Mouse (Mus musculus) gastrocnemius, postnatal 25 days (tissue): ENCODE data around the gene Gm47985. TPM values are rescaled to one million over a fixed set of nuclear protein-coding genes. Genes with fewer than 3 reads are reported as not detected.

Source experiments
- DNase-seq: peaks from one replicate; pipeline ENCODE4 v3.0.0; 2022
- total RNA-seq, 2 experiments: library from RNA; stranded (reverse); gene quantifications; 1 replicate in 1 of 2; 2 replicates in 1 of 2; pipeline ENCODE4 v1.2.3; 2021

Gene Gm47985
- total RNA-seq, 2 experiments from 2014 or later, result not detected

DNA sequence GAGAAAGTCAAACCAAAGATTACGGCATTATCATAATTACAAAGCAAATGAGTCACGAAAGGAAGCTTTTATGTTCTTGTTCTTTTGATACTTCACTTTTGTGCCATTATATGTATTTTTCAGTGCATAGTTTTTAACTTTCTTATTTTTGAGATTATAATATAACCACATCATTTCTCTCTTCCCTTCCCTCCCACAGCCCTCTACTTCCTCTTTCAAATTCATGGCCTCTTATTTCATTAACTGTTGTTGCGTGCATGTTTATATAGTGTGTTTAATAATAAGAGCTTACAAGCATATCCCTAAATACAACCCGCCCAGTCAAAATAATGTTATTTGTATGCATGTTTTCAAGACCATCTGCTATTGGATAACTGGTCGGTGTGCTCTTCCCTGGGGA is 36.7 kb downstream of the Gm47985 start:
- no peak for DNase-seq

DNA sequence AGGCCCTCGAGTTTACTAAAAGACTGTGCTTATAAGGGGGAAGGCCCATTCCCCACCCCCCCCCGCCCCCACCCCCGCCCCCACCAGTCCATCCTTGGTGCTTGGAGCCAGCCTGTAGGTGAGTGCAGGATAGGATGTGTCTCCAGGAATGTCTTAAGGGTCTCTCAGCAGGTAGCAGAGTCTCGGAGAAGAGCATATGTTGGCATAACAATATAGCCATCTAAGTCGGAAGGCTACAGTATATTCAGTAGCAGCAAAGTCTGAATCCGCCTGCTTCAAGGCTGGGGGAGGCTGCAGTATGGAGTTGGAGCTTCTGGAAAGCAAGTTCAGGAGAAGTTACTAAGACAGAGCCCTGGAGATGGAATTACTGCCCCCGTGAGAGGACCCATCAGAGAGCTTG is 37.8 kb downstream of the Gm47985 start:
- DNase-seq, result no peak

DNA sequence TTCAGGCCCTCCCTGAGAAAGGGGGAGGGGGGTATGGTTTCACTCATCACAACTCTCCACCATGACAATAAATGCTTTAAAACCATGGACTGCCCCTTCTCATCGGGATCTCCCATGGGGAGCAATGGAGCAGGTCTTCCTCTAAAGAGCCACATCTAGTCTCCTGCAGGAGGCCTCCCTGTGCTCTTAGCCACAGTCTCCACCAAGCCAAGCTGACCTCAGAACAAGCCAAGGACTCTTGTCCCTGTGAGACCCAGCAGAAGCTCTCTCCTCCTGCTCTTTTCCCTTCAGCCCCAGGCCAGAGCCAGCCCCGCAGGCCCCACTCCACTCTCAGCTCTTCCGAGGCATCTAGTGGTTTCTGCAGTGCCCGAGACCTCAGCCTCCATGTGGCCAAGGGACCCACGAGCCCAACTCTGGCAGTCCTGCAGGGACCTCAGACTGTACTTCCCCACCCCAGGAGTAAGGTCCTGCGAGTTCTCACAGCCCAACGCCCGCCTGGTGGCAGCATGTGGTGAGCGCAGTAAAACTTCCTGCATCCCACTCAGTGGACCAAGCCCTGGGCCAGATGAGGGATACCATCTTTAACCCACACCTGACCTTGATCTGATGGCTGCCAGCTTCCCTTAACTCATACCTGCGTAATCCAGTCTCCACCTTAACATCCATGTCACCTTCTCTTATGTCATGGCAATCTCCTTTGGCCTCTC is 40.4 kb downstream of the Gm47985 start:
- no peak for DNase-seq

DNA sequence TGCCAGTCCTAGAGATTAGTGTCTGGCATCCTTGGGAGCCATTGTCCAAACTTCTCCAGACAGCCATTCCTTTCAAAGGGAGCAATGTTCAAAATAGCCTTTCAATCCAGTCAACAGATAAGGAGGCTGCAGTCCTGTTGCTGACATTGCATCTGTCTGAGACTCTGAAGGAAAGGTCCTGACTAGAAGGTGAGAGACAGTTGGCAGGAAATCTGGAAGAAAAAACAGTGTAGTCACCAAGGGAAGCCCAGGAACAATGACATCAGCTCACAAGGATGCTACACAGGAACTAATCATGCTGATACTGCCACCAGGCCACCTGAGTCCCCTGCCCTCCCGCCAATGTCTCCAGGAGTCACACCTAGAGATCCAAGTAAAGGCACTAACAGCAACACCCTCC is 41.0 kb downstream of the Gm47985 start:
- no peak for DNase-seq

DNA sequence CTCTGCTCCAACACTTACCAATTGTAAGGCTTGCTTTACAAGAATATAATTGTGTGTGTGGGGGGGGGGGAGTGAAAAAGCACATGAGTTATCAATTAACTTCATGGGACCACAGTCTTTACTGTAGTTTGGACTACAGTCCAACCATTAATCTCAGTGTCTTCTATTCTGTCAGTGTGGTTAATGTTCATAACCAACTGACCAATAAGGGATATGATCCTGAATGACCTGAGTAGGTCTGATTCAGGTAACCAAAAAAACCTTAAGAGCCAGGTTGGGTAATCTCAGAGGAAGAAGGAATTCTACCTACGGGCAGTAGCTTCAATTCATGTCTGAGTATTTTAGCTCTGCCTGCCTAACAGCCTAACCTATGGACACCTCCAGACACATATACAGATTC is 42.2 kb downstream of the Gm47985 start:
- DNase-seq, result no peak

DNA sequence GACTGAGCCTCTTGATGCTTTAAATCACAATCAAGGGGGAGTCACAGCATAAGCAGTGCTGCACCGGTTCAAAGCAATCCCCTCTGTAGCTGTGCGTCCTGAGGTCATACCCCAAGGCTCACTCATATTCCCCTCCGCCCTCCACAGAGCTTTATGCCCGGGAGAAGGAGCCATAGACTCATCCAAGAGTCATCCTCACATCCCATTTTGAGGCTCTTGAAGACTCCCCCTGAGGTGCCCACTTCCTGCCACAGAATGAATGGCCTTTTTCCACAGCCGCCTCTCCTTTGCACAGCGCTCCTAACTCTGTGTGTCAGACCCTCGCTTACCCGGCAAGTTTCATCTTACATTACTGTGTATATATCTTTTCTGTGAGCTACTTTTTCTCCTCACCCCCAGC is 45.2 kb downstream of the Gm47985 start:
- DNase-seq, result no peak

DNA sequence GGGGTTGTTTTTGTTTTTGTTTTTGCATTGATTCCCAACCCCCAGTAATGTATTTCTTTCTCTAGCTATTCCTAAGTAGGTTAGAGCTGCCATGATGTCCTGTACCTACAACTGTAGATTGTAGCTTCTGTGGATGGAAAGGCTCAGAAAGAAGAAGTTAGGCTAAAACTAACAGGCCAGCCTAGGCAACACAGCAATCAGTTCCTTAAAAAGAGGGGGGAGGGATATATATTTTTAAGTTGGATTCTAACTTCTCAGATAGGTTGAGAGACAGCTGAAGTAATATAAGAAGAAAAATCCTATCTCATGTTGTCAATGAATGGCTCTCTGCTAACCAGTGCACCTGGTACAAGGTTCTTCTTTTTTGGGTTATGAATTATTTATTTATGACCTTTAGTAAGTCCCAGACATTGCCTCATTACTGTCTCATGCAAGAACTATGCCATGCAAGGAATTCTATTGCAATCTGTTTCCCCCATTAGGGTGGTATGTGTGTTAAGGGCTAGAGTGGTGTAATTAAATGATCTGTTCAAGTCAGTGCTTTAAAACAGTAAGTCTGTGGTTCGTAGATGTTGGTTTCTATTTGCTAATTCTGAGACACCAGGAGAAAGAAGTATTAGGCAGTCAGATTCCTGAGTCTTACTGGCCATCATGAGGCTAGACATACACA is 46.1 kb downstream of the Gm47985 start:
- no peak for DNase-seq

DNA sequence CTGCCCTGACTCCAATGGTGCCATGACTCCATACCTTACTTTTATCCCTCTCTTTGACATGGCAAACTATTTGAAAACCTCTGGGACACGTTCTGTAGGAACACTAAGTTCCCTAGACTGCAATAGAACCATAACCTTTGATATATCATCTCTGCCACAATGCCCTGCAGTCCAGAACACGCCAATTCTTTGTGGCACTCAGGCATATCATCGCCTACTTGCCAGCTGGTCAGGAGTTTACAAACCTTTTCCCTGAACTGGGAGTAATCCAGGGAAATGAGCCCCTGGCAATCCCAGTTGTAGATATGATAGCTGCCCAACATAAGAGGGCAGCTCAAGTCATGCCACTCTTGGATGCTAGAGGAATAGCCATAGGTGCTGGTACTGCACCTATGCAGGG is 50.0 kb downstream of the Gm47985 start:
- no peak for DNase-seq

DNA sequence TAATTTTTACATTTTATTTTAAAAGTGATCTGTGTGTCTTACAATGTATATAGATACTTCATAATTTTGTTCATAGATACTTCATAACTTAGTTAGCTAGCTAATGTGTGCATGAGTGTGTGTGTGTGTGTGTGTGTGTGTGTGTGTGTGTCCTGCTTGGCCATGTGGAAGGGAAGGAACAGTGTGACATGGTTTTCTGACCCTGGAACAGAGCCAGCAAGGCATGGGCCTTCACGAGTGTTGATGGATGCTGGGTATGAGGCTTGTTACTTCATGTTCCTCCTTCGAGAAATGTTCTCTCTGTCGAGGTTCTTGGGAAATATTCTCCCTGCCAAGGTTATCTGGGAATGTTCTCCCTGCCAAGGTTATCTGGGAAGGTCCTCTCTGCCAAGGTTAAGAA is 51.4 kb downstream of the Gm47985 start:
- no peak for DNase-seq

Other genes starting within 250 kb of the Gm47985 start
- gene Hmcn1, start 189.1 kb upstream of the Gm47985 start, total RNA-seq, result 1 to 10 TPM; 7.9 to 8.6 TPM
- gene Gm8947, start 9.8 kb downstream of the Gm47985 start, total RNA-seq, result under 1 TPM in 1 of 2 experiments, not detected in 1; 0.26 TPM
- gene Gm47995, start 15.9 kb downstream of the Gm47985 start, total RNA-seq, result not detected
- gene 3110040M04Rik, start 21.6 kb downstream of the Gm47985 start, total RNA-seq, result not detected
- under 1 TPM in 1 of 2 experiments, not detected in 1; 0.35 TPM for gene Gm47996, start 27.6 kb downstream of the Gm47985 start, total RNA-seq
- gene Ivns1abp, start 161.9 kb downstream of the Gm47985 start, total RNA-seq, result 100 to 1,000 TPM in 1 of 2 experiments, 10 to 100 TPM in 1; 92.3 to 113 TPM
- 1 to 10 TPM; 8.4 to 9.9 TPM for gene Swt1, start 245.9 kb downstream of the Gm47985 start, total RNA-seq
- gene Trmt1l, start 246.0 kb downstream of the Gm47985 start, total RNA-seq, result 10 to 100 TPM; 12.8 to 12.9 TPM